Mouse (Mus musculus): ENCODE results near the gene Ip6k2.

DNA sequence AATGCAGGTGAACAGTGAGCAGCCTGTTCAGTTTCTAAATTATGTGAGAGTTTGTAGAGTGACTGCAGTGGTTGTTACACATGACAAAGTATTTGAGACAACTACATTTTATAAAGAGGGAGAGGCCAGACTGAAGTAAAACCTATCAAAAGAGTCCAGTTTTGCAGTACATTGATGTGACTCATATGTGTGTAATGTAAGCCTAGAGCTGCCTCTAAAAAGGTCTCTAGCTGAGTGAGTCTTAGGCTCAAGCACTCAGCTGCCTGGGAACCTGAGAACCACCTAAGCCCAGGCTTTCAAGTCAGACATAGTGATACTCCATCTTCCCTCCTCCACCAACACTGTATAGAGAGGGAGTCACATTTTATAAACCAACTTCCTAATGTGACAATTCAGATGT is 49.0 kb upstream of the Ip6k2 start:
- TF ChIP-seq CTCF (IDR thresholded peaks at IDR 0.05; ENCODE audit: insufficient read depth, low read depth, low read length) (no peak), POLR2A (IDR thresholded peaks at IDR 0.05; ENCODE audit: insufficient read depth, low read depth, low read length) (no peak)
